Mouse (Mus musculus): ENCODE results near the gene Eif4h.

Eif4h gene

GRCm38 (mm10) chr5:134639269-134639682 is at the start of gene Eif4h:
Gene Eif4h, minus strand, starts transcription at chr5:134639490.
- peak; percentile 92 to 93 for DNase-seq (ENCODE audit: low spot score in 2 of 2)

- DNase-seq (ENCODE audit: low spot score in 2 of 2) = peak; percentile 98 to 99
These were observed 49.5 kb upstream of the Eif4h start for GRCm38 (mm10) chr5:134688718-134689284.

- no peak for DNase-seq (ENCODE audit: low spot score in 2 of 2)
These were observed 48.9 kb upstream of the Eif4h start, which contains the start of gene Limk1 for GRCm38 (mm10) chr5:134688086-134688717. Gene Limk1, minus strand, starts transcription at chr5:134688598.

GRCm38 (mm10) chr5:134687187-134687586 is 47.9 kb upstream of the Eif4h start:
- DNase-seq (ENCODE audit: low spot score in 2 of 2) = no peak

- DNase-seq (ENCODE audit: low spot score in 2 of 2) = no peak
These were observed 47.3 kb upstream of the Eif4h start for GRCm38 (mm10) chr5:134686541-134686940.

GRCm38 (mm10) chr5:134684398-134684797 is 45.1 kb upstream of the Eif4h start:
- no peak for DNase-seq (ENCODE audit: low spot score in 2 of 2)

- DNase-seq (ENCODE audit: low spot score in 2 of 2) = no peak
These were observed 44.5 kb upstream of the Eif4h start for GRCm38 (mm10) chr5:134683813-134684212.

GRCm38 (mm10) chr5:134680238-134680637 is 40.9 kb upstream of the Eif4h start:
- no peak for DNase-seq (ENCODE audit: low spot score in 2 of 2)

GRCm38 (mm10) chr5:134678827-134679546 is 39.7 kb upstream of the Eif4h start:
- no peak for DNase-seq (ENCODE audit: low spot score in 2 of 2)

GRCm38 (mm10) chr5:134678031-134678430 is 38.7 kb upstream of the Eif4h start:
- no peak for DNase-seq (ENCODE audit: low spot score in 2 of 2)

GRCm38 (mm10) chr5:134677491-134677890 is 38.2 kb upstream of the Eif4h start:
- DNase-seq (ENCODE audit: low spot score in 2 of 2) = no peak

- peak; percentile 30 to 34 for DNase-seq (ENCODE audit: low spot score in 2 of 2)
These were observed 36.9 kb upstream of the Eif4h start for GRCm38 (mm10) chr5:134675956-134676759.

- DNase-seq (ENCODE audit: low spot score in 2 of 2) = no peak
These were observed 35.7 kb upstream of the Eif4h start for GRCm38 (mm10) chr5:134674977-134675376.

GRCm38 (mm10) chr5:134672611-134673010 is 33.3 kb upstream of the Eif4h start:
- DNase-seq (ENCODE audit: low spot score in 2 of 2) = no peak

- DNase-seq (ENCODE audit: low spot score in 2 of 2) = no peak
These were observed 32.9 kb upstream of the Eif4h start for GRCm38 (mm10) chr5:134672198-134672516.

- no peak for DNase-seq (ENCODE audit: low spot score in 2 of 2)
These were observed 32.3 kb upstream of the Eif4h start for GRCm38 (mm10) chr5:134671335-134672197.

GRCm38 (mm10) chr5:134669001-134669708 is 29.9 kb upstream of the Eif4h start:
- DNase-seq (ENCODE audit: low spot score in 2 of 2) = no peak

GRCm38 (mm10) chr5:134668495-134668894 is 29.2 kb upstream of the Eif4h start:
- DNase-seq (ENCODE audit: low spot score in 2 of 2) = no peak

GRCm38 (mm10) chr5:134656708-134657107 is 17.4 kb upstream of the Eif4h start:
- DNase-seq (ENCODE audit: low spot score in 2 of 2) = no peak

GRCm38 (mm10) chr5:134652015-134652414 is 12.7 kb upstream of the Eif4h start:
- no peak for DNase-seq (ENCODE audit: low spot score in 2 of 2)

GRCm38 (mm10) chr5:134650926-134651325 is 11.6 kb upstream of the Eif4h start:
- DNase-seq (ENCODE audit: low spot score in 2 of 2) = no peak

Data from right cerebral cortex, postnatal 36 days (tissue).